Mouse (Mus musculus): ENCODE results near the gene Gsta4.

DNA sequence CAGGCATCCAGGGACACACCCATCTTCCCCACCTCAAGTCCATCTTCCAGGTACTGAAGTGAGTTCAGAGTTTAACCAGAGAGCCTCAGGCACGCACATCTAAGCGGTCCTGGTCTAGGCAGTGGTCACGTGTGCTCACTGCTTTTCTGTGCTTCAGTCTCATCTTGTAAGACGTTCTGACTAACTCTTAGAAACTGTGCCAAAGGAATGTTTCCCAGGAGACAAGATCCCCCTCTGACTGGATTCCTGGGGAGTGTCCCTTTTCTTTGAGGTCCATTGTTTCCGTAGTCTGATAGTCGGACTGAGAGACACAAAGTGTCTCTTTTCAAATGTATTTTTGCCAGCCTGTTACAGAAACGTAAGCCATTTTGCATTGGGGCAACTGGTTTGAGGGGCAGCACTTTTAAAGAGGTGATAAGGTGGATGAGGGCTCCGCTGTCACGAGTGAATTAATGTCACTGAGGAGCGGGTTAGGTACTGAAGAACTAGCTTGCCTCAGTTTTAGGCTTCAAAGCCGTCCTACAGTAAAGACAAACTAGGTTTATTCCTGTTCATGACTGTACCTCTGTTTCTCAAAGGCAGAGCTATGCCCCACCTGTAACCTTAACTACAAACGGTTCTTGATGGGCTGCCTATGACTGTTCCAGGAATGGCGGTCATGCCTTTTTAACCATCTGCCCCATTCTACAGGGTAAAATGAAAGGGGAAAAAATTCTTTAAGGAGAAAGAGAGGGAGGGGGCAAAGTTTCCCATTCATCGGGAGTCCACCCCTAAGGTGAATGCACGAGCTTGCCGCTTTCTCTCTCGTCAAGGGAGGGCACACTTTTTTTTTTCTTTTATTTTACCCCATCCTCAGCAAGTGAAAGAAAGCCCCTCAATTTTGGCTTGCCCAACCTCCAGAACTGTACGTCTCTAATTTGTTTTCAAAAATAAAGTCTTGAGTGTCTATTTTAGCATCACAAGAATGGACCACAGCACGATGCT is 8.4 kb downstream of the Gsta4 start:
- TF ChIP-seq CTCF (IDR thresholded peaks at IDR 0.05; ENCODE audit: control insufficient read depth, insufficient read depth, insufficient read length) (no peak), USF1 (IDR thresholded peaks at IDR 0.05; ENCODE audit: low read depth) (peak; percentile 99), MAX (IDR thresholded peaks at IDR 0.05) (no peak), FOSL1 (IDR thresholded peaks at IDR 0.05; ENCODE audit: insufficient read depth, low read length, poor library complexity, severe bottlenecking) (no peak), MYOG (IDR thresholded peaks at IDR 0.05; ENCODE audit: control insufficient read depth, extremely low read depth, insufficient read length) (no peak), MYOD1 (IDR thresholded peaks at IDR 0.05; ENCODE audit: control insufficient read depth, insufficient read length, low read depth) (no peak), CEBPB (IDR thresholded peaks at IDR 0.05; ENCODE audit: low read depth) (no peak)
